In the genomic region with DNA sequence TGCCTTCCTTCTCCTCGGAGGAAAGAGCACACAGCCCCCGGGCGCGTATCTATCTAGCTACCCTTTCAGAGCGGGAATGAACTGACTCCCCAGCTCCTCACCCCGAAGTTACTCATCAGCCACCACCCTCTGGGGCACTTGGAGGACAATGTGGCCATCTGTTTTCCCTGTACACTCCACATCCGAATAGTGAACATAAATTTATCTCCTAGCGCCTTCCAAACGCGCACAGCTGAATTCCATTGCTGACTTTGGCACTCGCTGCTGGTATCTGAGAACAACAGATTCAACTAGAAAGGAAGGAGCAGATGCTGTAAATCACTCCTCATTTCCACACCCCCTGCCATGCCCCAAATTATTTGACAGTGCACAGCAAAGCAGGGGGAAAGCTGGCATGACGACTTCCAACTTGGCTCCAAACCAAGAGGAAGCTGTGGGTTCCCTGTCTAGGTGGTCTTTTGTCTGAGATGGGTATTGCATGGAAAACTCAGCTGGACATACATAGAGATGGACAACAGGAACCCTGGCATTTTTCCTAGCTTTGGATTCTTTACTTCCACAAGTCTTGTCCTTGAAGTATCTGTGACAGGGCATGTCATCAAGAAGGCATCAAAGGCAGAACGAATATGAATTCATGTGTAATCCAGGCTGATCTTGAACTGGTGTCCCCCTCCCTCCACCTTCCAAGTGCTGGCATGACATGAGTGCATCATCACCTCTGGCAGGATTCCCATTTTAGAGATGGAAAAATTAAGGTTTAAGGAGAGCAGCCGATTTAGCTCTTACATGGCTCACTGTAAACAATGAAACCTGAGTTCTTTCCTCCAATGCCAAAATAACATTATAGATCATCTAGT, we compare ENCODE assay signal across 8 mouse cellular contexts. TPM values are rescaled to one million over a fixed set of nuclear protein-coding genes. Genes with fewer than 3 reads are reported as not detected.
A peak's percentile ranks its signal among the peaks of the same experiment; 100 is the strongest.
DNase-seq lines count a peak whose midpoint lies in the region; ATAC-seq and TF ChIP-seq lines count a peak whose summit lies in the region.
"Had no signal": no experiment of that assay in that cellular context is flagged by ENCODE, and none has a peak within 500 bp of the region (broad histone marks: within the 10 kb centered on the region; RNA-seq: fewer than 3 reads in every experiment).

No protein-coding gene starts in this region.

- peaks cover 15% of the 10 kb centered on the region for H3K4me1 ChIP-seq in hindbrain, postnatal 0 days (ENCODE audit: insufficient read depth, low read length)

- no peak overlapping the region for H3K4me2 ChIP-seq in hindbrain, postnatal 0 days (ENCODE audit: low read depth, low read length)

- H3K27me3 ChIP-seq in hindbrain, postnatal 0 days (ENCODE audit: insufficient read depth, low read length) = no peaks in the 10 kb centered on the region

- peak; percentile 80 for ATAC-seq in hindbrain, postnatal 0 days

- 29% methylated on average over 14 of the region's 14 CpGs for WGBS in hindbrain, postnatal 0 days

- peak; percentile 35 for DNase-seq in urinary bladder, postnatal 14 days (ENCODE audit: low spot score)
- no peak for DNase-seq in urinary bladder, adult 18-20 months (ENCODE audit: low spot score in 2 of 2)
- peak; percentile 50 to 73 for DNase-seq in frontal cortex, adult 2 months (ENCODE audit: extremely low spot score in 1 of 2, low spot score in 1 of 2)
- peak; percentile 76 for DNase-seq in hindbrain, postnatal 0 days (ENCODE audit: low spot score)
- DNase-seq in left cerebral cortex, adult 9 months (ENCODE audit: low spot score in 2 of 2) = peak; percentile 52 to 76
- DNase-seq in right cerebral cortex, adult 2 months (ENCODE audit: low spot score in 2 of 2) = peak; percentile 64 to 72
- no peak for DNase-seq in spleen, postnatal 10 days (ENCODE audit: low spot score in 2 of 2)

- no peak overlapping the region for H3K4me3 ChIP-seq in hindbrain, postnatal 0 days (ENCODE audit: low read length)

- H3K27ac ChIP-seq in hindbrain, postnatal 0 days = no peak overlapping the region; the same call in 1 of the 2 replicates
- H3K27ac ChIP-seq: liver, embryonic 14.5 days had no signal

- no peak for TF ChIP-seq CTCF in hindbrain, postnatal 0 days (IDR thresholded peaks at IDR 0.05; ENCODE audit: low read depth)

- no peaks in the 10 kb centered on the region for H3K36me3 ChIP-seq in hindbrain, postnatal 0 days (ENCODE audit: insufficient read depth, low read length)

- H3K9ac ChIP-seq in hindbrain, postnatal 0 days (replicated peaks; ENCODE audit: low read length) = no peak overlapping the region
- H3K9ac ChIP-seq: liver, embryonic 14.5 days had no signal

- H3K9me3 ChIP-seq in hindbrain, postnatal 0 days (ENCODE audit: low read length) = no peaks in the 10 kb centered on the region

RNA-seq across cellular contexts. Expression of a gene that starts 52.9 kb away (rescaled TPM):
- 18.6 and 19.1 TPM in 2 replicates for polyA plus RNA-seq in frontal cortex, adult 2 months (2012; rRNA removed)
- 41.0 and 41.3 TPM in 2 replicates for total RNA-seq in hindbrain, postnatal 0 days (2014; rRNA removed)
- polyA plus RNA-seq in hindbrain, postnatal 0 days (2015; fragmentation: Nextera tagmentation; extraction: Ambion mirVana) = 28.0 and 28.6 TPM in 2 replicates

Comparison
In these comparisons a context has a peak if more than half of its experiments do, and no peak if none do; other contexts are left out.
1. DNase-seq: peak in urinary bladder, postnatal 14 days (single experiment), frontal cortex, adult 2 months (2 of 2), hindbrain, postnatal 0 days (single experiment), left cerebral cortex, adult 9 months (2 of 2) and right cerebral cortex, adult 2 months (2 of 2); none in urinary bladder, adult 18-20 months (0 of 2) and spleen, postnatal 10 days (0 of 2).